Mouse (Mus musculus): ENCODE data around the gene Cope. TPM values are rescaled to one million over a fixed set of nuclear protein-coding genes. Genes with fewer than 3 reads are reported as not detected.
A peak's percentile ranks its signal among the peaks of the same experiment; 100 is the strongest.

Cope gene
- polyA plus RNA-seq (2014; fragmentation: Nextera tagmentation; extraction: Ambion mirVana), result 286 and 303 TPM in 2 replicates

DNA sequence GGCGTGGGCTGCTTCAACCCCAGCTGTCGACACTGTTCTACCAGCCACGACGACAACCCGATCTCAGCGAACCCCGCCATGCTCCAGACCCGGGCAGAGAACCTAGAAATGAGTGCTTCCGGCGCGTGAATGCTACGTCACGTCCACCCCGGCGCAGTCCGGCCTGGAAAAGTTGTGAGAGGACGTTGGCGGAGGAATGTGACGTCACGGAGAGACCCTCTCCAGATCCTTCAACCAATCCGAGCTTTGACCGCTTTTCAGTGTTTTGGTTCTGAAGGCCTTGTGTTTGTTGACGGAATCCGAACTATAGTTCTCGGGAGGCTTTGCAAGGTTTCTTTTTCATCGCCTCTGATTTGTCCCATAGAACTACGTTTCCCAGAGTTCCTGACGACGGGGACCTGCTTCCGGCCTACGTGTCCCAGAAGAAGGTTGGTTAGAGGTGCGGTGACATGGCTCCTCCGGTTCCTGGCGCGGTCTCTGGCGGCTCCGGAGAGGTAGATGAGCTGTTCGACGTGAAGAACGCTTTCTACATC is at the start of gene Cope, which contains the start of gene Ddx49:
Gene Cope (plus strand): TSS at position 161 of the 533 bp plus-strand sequence.
Gene Ddx49 (minus strand): TSS at position 132 of the 533 bp plus-strand sequence.
- ATAC-seq (ENCODE audit: insufficient read depth) (peak; percentile 93), DNase-seq (peak; percentile 98)
- Histone ChIP-seq H3K4me2 (peak within 1 kb of the TSS; percentile 75), H3K9ac (peak within 1 kb of the TSS; percentile 84), H3K9me3 (ENCODE audit: low read depth, low read length) (no peaks in the 10 kb centered on the region), H3K4me3 (ENCODE audit: low read depth, low read length) (peak within 1 kb of the TSS; percentile 88), H3K36me3 (ENCODE audit: insufficient read depth) (peaks cover 53% of the 10 kb centered on the region), H3K27ac (ENCODE audit: low read depth) (peak within 1 kb of the TSS; percentile 31; the same call in 1 of the 2 replicates), H3K27me3 (ENCODE audit: insufficient read depth, low read length) (no peaks in the 10 kb centered on the region), H3K4me1 (ENCODE audit: insufficient read depth) (peaks cover 13% of the 10 kb centered on the region)
- TF ChIP-seq CTCF (IDR thresholded peaks at IDR 0.05; ENCODE audit: low read depth), result no peak
- WGBS, result under 1% methylated on average over 40 of the region's 40 CpGs

DNA sequence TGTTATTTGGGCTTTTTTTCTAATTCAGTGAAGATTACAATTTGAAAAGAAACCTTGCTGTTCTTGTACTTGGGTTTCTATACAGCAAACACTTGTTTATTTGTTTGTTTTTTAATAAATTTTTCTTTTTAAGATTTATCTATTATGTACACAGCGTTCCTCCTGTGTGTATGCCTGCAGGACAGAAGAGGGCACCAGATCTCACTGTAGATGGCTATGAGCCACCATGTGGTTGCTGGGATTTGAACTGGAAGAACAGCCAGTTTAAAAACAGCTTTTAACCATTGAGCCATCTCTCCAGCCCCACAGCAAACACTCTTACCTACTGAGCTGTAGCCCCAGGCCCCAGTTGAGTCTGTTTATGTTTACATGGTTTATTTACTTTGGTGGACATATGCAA is 47.7 kb upstream of the Cope start:
- TF ChIP-seq CTCF (IDR thresholded peaks at IDR 0.05; ENCODE audit: low read depth), result peak; percentile 34
- no peak for ATAC-seq (ENCODE audit: insufficient read depth)
- WGBS, result 72% methylated on average over 1 of the region's 1 CpGs
- Histone ChIP-seq H3K4me1 (ENCODE audit: insufficient read depth) (no peaks in the 10 kb centered on the region), H3K27me3 (ENCODE audit: insufficient read depth, low read length) (no peaks in the 10 kb centered on the region), H3K9me3 (ENCODE audit: low read depth, low read length) (no peaks in the 10 kb centered on the region), H3K9ac (no peak overlapping the region), H3K4me2 (no peak overlapping the region), H3K27ac (ENCODE audit: low read depth) (no peak overlapping the region), H3K4me3 (ENCODE audit: low read depth, low read length) (no peak overlapping the region), H3K36me3 (ENCODE audit: insufficient read depth) (peaks cover 99% of the 10 kb centered on the region)
- DNase-seq, result peak; percentile 32

DNA sequence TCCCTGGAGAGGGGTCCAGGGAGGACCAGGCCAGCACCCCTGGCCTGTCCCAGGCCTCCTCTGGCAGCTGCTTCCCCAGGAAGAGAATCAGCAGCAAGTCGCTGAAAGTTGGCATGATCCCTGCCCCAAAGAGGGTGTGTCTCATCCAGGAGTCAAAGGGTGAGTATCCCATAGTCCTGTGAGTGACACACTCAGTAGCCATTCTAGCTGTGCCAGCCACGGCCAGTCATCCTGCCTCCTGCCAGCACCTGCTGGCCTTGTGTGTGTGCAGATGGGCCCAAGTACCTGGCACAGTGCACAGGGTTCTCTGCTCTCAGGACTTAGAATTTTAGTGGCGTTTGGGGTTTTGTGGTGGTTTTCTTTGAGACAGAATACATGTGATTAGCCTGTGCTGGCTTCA is 44.9 kb upstream of the Cope start:
- Histone ChIP-seq H3K27ac (ENCODE audit: low read depth) (no peak overlapping the region), H3K4me3 (ENCODE audit: low read depth, low read length) (no peak overlapping the region), H3K4me1 (ENCODE audit: insufficient read depth) (no peaks in the 10 kb centered on the region), H3K9me3 (ENCODE audit: low read depth, low read length) (no peaks in the 10 kb centered on the region), H3K36me3 (ENCODE audit: insufficient read depth) (peaks cover 99% of the 10 kb centered on the region), H3K4me2 (no peak overlapping the region), H3K9ac (no peak overlapping the region), H3K27me3 (ENCODE audit: insufficient read depth, low read length) (no peaks in the 10 kb centered on the region)
- WGBS, result 82% methylated on average over 3 of the region's 3 CpGs
- ATAC-seq (ENCODE audit: insufficient read depth) (no peak), DNase-seq (no peak)
- TF ChIP-seq CTCF (IDR thresholded peaks at IDR 0.05; ENCODE audit: low read depth), result no peak

DNA sequence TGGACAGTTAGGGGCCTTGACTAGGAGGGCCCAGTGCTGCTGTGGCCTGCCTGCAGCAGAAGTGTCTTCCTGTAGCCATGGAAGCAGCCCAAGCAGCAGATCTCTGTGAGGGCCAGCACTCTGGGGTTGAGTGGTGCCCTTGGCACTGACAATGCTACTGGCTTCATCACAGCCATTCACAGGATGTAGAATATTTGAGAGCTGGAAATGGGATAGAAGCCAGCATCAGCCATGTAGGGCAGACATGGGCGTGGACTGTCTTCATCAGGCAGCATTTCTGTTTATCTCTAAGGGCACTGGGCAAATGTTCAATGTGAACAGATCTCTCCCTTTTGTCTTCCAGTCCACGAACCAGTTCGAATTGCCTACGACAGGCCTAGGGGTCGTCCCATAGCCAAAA is 43.7 kb upstream of the Cope start:
- TF ChIP-seq CTCF (IDR thresholded peaks at IDR 0.05; ENCODE audit: low read depth), result no peak
- Histone ChIP-seq H3K4me2 (no peak overlapping the region), H3K9me3 (ENCODE audit: low read depth, low read length) (no peaks in the 10 kb centered on the region), H3K36me3 (ENCODE audit: insufficient read depth) (peaks cover 98% of the 10 kb centered on the region), H3K9ac (no peak overlapping the region), H3K4me1 (ENCODE audit: insufficient read depth) (no peaks in the 10 kb centered on the region), H3K27ac (ENCODE audit: low read depth) (no peak overlapping the region), H3K4me3 (ENCODE audit: low read depth, low read length) (no peak overlapping the region), H3K27me3 (ENCODE audit: insufficient read depth, low read length) (no peaks in the 10 kb centered on the region)
- ATAC-seq (ENCODE audit: insufficient read depth), result no peak
- WGBS, result 82% methylated on average over 5 of the region's 5 CpGs
- no peak for DNase-seq

DNA sequence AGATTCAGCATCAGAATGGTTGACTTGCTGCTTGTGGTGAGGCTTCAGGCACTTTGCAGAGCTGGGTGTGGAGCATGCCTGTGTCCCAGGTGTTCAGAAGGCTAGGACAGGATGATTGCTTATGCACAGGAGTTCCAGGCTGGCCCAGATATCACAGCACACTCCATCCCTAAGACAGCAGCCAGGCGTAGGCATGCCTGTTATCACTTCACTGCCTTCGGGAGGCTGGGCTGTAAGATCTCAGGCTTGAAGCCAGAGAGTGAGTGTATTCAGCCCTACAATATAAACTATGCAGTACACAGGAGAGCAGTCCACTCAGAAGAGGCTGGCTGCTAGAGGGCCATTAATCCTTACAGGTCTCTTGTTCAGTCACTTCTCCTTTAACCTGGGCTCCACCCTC is 43.3 kb upstream of the Cope start:
- H3K9me3 ChIP-seq (ENCODE audit: low read depth, low read length), result no peaks in the 10 kb centered on the region
- H3K27me3 ChIP-seq (ENCODE audit: insufficient read depth, low read length), result no peaks in the 10 kb centered on the region
- ATAC-seq (ENCODE audit: insufficient read depth) (peak; percentile 48), DNase-seq (peak; percentile 19)
- WGBS, result 79% methylated on average over 2 of the region's 2 CpGs
- H3K4me3 ChIP-seq (ENCODE audit: low read depth, low read length), result no peak overlapping the region
- peaks cover 98% of the 10 kb centered on the region for H3K36me3 ChIP-seq (ENCODE audit: insufficient read depth)
- no peaks in the 10 kb centered on the region for H3K4me1 ChIP-seq (ENCODE audit: insufficient read depth)
- H3K9ac ChIP-seq, result no peak overlapping the region
- no peak for TF ChIP-seq CTCF (IDR thresholded peaks at IDR 0.05; ENCODE audit: low read depth)
- no peak overlapping the region for H3K4me2 ChIP-seq
- no peak overlapping the region for H3K27ac ChIP-seq (ENCODE audit: low read depth)

DNA sequence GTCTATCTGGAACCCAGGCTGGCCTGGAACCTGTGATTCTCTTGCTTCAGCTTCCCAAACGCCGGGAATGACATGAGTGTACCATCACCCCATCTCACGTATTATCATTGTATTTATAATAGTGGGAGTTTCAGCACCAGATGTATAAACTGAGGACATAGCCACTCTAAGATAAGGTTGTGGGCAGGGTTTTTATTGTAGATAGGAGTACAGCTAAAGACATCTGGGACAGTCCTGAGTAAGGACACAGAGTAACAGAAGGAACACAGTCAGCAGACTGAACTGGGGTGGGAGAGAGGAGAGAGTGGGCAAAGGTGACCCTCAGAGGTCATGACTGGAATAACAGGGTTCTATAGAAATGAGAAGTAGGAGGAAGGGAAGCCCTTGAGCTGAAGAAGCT is 34.6 kb upstream of the Cope start:
- Histone ChIP-seq H3K9ac (no peak overlapping the region), H3K27me3 (ENCODE audit: insufficient read depth, low read length) (no peaks in the 10 kb centered on the region), H3K4me2 (no peak overlapping the region), H3K27ac (ENCODE audit: low read depth) (no peak overlapping the region), H3K9me3 (ENCODE audit: low read depth, low read length) (no peaks in the 10 kb centered on the region), H3K4me1 (ENCODE audit: insufficient read depth) (no peaks in the 10 kb centered on the region), H3K4me3 (ENCODE audit: low read depth, low read length) (no peak overlapping the region), H3K36me3 (ENCODE audit: insufficient read depth) (peaks cover 29% of the 10 kb centered on the region)
- ATAC-seq (ENCODE audit: insufficient read depth) (no peak), DNase-seq (no peak)
- no peak for TF ChIP-seq CTCF (IDR thresholded peaks at IDR 0.05; ENCODE audit: low read depth)
- 57% methylated on average over 3 of the region's 3 CpGs for WGBS

DNA sequence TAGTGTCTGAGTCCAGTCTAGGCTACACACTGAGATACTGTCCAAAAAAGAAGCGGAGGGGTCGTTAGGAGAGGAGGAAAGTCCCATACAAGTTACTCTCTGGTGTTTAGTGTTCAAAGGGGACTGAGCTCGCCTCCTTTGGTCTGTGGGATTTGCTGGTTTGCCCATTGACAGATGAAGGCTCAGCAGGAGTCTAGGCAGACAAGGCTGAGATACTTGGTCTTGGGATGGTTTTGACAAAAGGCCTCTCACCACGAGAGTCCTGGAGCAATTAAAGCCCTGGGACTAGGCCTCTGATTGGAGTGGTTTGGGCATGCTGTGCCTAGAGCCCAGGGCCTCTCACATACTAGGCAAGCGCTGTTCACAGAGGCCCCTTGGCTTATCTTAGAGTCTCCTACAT is 34.0 kb upstream of the Cope start:
- no peak overlapping the region for H3K4me2 ChIP-seq
- no peak for TF ChIP-seq CTCF (IDR thresholded peaks at IDR 0.05; ENCODE audit: low read depth)
- WGBS, result 66% methylated on average over 5 of the region's 5 CpGs
- no peaks in the 10 kb centered on the region for H3K9me3 ChIP-seq (ENCODE audit: low read depth, low read length)
- no peak overlapping the region for H3K27ac ChIP-seq (ENCODE audit: low read depth)
- H3K4me3 ChIP-seq (ENCODE audit: low read depth, low read length), result no peak overlapping the region
- H3K36me3 ChIP-seq (ENCODE audit: insufficient read depth), result peaks cover 22% of the 10 kb centered on the region
- ATAC-seq (ENCODE audit: insufficient read depth) (no peak), DNase-seq (no peak)
- H3K9ac ChIP-seq, result no peak overlapping the region
- H3K4me1 ChIP-seq (ENCODE audit: insufficient read depth), result no peaks in the 10 kb centered on the region
- H3K27me3 ChIP-seq (ENCODE audit: insufficient read depth, low read length), result no peaks in the 10 kb centered on the region

Measured in lung, embryonic 14.5 days (tissue).